Mouse (Mus musculus) intestine, embryonic 14.5 days (tissue): ENCODE measurements around the gene Morc4. TPM values are rescaled to one million over a fixed set of nuclear protein-coding genes. Genes with fewer than 3 reads are reported as not detected.

Experiments
- ATAC-seq: fragments of 200-750 bp; cut with Nextera tagmentation; replicated peaks from 2 replicates; pipeline ENCODE4 v1.8.0; 2017; ENCODE audit warnings: low read depth, moderate number of reproducible peaks, moderate TSS enrichment, moderate library complexity; ENCODE audit not compliant: low FRiP score, low TSS enrichment
- DNase-seq: peaks from one replicate; pipeline ENCODE4 v3.0.0-alpha.2; 2018; ENCODE audit warnings: low spot score
- H3K27ac ChIP-seq: fragments of 300-500 bp; sonication (generic); 2 replicates; pipeline ENCODE4 v1.5.1; 2014; ENCODE audit warnings: low read depth, mild to moderate bottlenecking, control low read depth
- H3K27me3 ChIP-seq: fragments of 300-500 bp; sonication (generic); replicated peaks from 2 replicates; pipeline ENCODE4 v1.6.1; 2014; ENCODE audit warnings: low read length, control low read depth; ENCODE audit not compliant: control insufficient read depth, insufficient read depth
- H3K36me3 ChIP-seq: fragments of 300-500 bp; sonication (generic); 2 replicates; pipeline ENCODE4 v1.6.1; 2014; ENCODE audit warnings: low read length, control low read depth; ENCODE audit not compliant: control insufficient read depth, insufficient read depth
- H3K4me1 ChIP-seq: fragments of 300-500 bp; sonication (generic); replicated peaks from 2 replicates; pipeline ENCODE4 v1.6.1; 2014; ENCODE audit warnings: low read length, control low read depth, mixed read lengths; ENCODE audit not compliant: control insufficient read depth, insufficient read depth
- H3K4me2 ChIP-seq: fragments of 300-500 bp; sonication (generic); 2 replicates; pipeline ENCODE4 v1.6.1; 2014; ENCODE audit warnings: low read length
- H3K4me3 ChIP-seq: fragments of 300-500 bp; sonication (generic); 2 replicates; pipeline ENCODE4 v1.5.1; 2014; ENCODE audit warnings: low read depth, low read length, control low read depth, mixed read lengths
- H3K9ac ChIP-seq: fragments of 300-500 bp; sonication (generic); 2 replicates; pipeline ENCODE4 v1.6.1; 2014; ENCODE audit warnings: mild to moderate bottlenecking, low read length
- H3K9me3 ChIP-seq: fragments of 300-500 bp; sonication (generic); 2 replicates; pipeline ENCODE4 v1.6.1; 2016; ENCODE audit warnings: low read length, control low read depth; ENCODE audit not compliant: control insufficient read depth
- WGBS: fragments of 180-500 bp; shearing (Covaris S2); extraction: QIAGEN DNeasy Blood & Tissue Kit; methylation state at CpG from one replicate; pipeline ENCODE4 v1.1.7; 2014; 5-methylcytosine and 5-hydroxymethylcytosine counted together
- polyA plus RNA-seq: library from polyadenylated mRNA; unstranded; fragments of >200 nt; fragmentation: Nextera tagmentation; extraction: Ambion mirVana; gene quantifications from 2 replicates; pipeline ENCODE4 v1.2.1, GENCODE M21; 2014

Morc4 gene
- polyA plus RNA-seq, 1 experiment from 2014 or later = 13.4 TPM

- ATAC-seq (no peak), DNase-seq (no peak)
- H3K27ac ChIP-seq = no peak overlapping the region
- no peaks in the 10 kb centered on the region for H3K4me1 ChIP-seq
- no peaks in the 10 kb centered on the region for H3K36me3 ChIP-seq
- 0 out of 2 replicates have a peak, but pooled peaks cover 3% of the 10 kb centered on the region for H3K27me3 ChIP-seq
- H3K9me3 ChIP-seq = no peaks in the 10 kb centered on the region
- WGBS = 31% methylated on average over 3 of the region's 3 CpGs
- no peak overlapping the region for H3K4me3 ChIP-seq
- no peak overlapping the region for H3K9ac ChIP-seq
- H3K4me2 ChIP-seq = no peak overlapping the region
Measured at GRCm38 (mm10) chrX:139780988-139781387, 90.5 kb downstream of the Morc4 start.

- Histone ChIP-seq H3K27me3 (0 out of 2 replicates have a peak, but pooled peaks cover 3% of the 10 kb centered on the region), H3K4me2 (no peak overlapping the region), H3K36me3 (no peaks in the 10 kb centered on the region), H3K4me1 (no peaks in the 10 kb centered on the region), H3K9ac (no peak overlapping the region), H3K27ac (no peak overlapping the region), H3K9me3 (no peaks in the 10 kb centered on the region), H3K4me3 (no peak overlapping the region)
- DNase-seq (no peak), ATAC-seq (no peak)
- whole genome bisulfite sequencing = 58% methylated on average over 5 of the region's 5 CpGs
Measured at GRCm38 (mm10) chrX:139779401-139779800, 92.1 kb downstream of the Morc4 start.

GRCm38 (mm10) chrX:139778886-139779285 is 92.6 kb downstream of the Morc4 start:
- no peak overlapping the region for H3K27ac ChIP-seq
- no peak overlapping the region for H3K9ac ChIP-seq
- no peaks in the 10 kb centered on the region for H3K4me1 ChIP-seq
- 67% methylated on average over 1 of the region's 1 CpGs for WGBS
- H3K4me3 ChIP-seq = no peak overlapping the region
- no peak overlapping the region for H3K4me2 ChIP-seq
- no peaks in the 10 kb centered on the region for H3K9me3 ChIP-seq
- H3K36me3 ChIP-seq = no peaks in the 10 kb centered on the region
- DNase-seq = no peak
- H3K27me3 ChIP-seq = 0 out of 2 replicates have a peak, but pooled peaks cover 3% of the 10 kb centered on the region
- no peak for ATAC-seq

GRCm38 (mm10) chrX:139777357-139777756 is 94.1 kb downstream of the Morc4 start:
- Histone ChIP-seq H3K4me3 (no peak overlapping the region), H3K4me2 (no peak overlapping the region), H3K9me3 (no peaks in the 10 kb centered on the region), H3K4me1 (no peaks in the 10 kb centered on the region), H3K36me3 (no peaks in the 10 kb centered on the region), H3K27me3 (0 out of 2 replicates have a peak, but pooled peaks cover 3% of the 10 kb centered on the region), H3K9ac (no peak overlapping the region), H3K27ac (no peak overlapping the region)
- no peak for ATAC-seq
- DNase-seq = no peak
- 44% methylated on average over 4 of the region's 4 CpGs for WGBS

- no peaks in the 10 kb centered on the region for H3K9me3 ChIP-seq
- no peak overlapping the region for H3K27ac ChIP-seq
- DNase-seq = no peak
- WGBS = 65% methylated on average over 7 of the region's 7 CpGs
- H3K4me1 ChIP-seq = no peaks in the 10 kb centered on the region
- no peak overlapping the region for H3K4me2 ChIP-seq
- H3K9ac ChIP-seq = no peak overlapping the region
- H3K27me3 ChIP-seq = 0 out of 2 replicates have a peak, but pooled peaks cover 3% of the 10 kb centered on the region
- H3K36me3 ChIP-seq = no peaks in the 10 kb centered on the region
- no peak overlapping the region for H3K4me3 ChIP-seq
- no peak for ATAC-seq
Measured at GRCm38 (mm10) chrX:139775084-139775612, 96.3 kb downstream of the Morc4 start.

GRCm38 (mm10) chrX:139774309-139775083 is 97.0 kb downstream of the Morc4 start:
- Histone ChIP-seq H3K9me3 (no peaks in the 10 kb centered on the region), H3K27ac (no peak overlapping the region), H3K27me3 (0 out of 2 replicates have a peak, but pooled peaks cover 3% of the 10 kb centered on the region), H3K4me3 (no peak overlapping the region), H3K36me3 (no peaks in the 10 kb centered on the region), H3K9ac (no peak overlapping the region), H3K4me1 (no peaks in the 10 kb centered on the region), H3K4me2 (no peak overlapping the region)
- ATAC-seq (no peak), DNase-seq (peak; percentile 65)
- WGBS = 33% methylated on average over 18 of the region's 18 CpGs

Other genes with a start within 250 kb of the Morc4 start
- gene Tbc1d8b, start 186.7 kb downstream of the Morc4 start, polyA plus RNA-seq = 1.5 and 1.7 TPM in 2 replicates
- not detected in 2 replicates for gene Gm15013, start 157.2 kb downstream of the Morc4 start, polyA plus RNA-seq
- gene Ripply1, start 89.3 kb downstream of the Morc4 start, polyA plus RNA-seq = not detected in 2 replicates
- gene Cldn2, start 70.8 kb downstream of the Morc4 start, polyA plus RNA-seq = 5.1 and 8.7 TPM in 2 replicates
- 5.9 and 6.2 TPM in 2 replicates for gene Rbm41, start 126.9 kb upstream of the Morc4 start, polyA plus RNA-seq
- 0.66 and 2.3 TPM in 2 replicates for gene Nup62cl, start 191.0 kb upstream of the Morc4 start, polyA plus RNA-seq
- not detected in 2 replicates for gene Pih1h3b, start 191.2 kb upstream of the Morc4 start, polyA plus RNA-seq